Mouse (Mus musculus) layer of hippocampus, adult 2 months (tissue): ENCODE measurements at regions not wholly inside any gene's neighbourhood (a gene's known extent, or its start where the extent isn't known, plus 50 kb on each side); places are given as distances from the start of the nearest gene placed in this dataset.

Source experiments
- DNase-seq, 2 experiments: peaks; one replicate each; pipeline ENCODE4 v3.0.0; 2022; ENCODE audit warnings: low spot score in 2 of 2
- H3K27ac ChIP-seq: fragments of 200-600 bp; 2 replicates; pipeline ENCODE4 v1.8.1; 2022
- H3K4me3 ChIP-seq: fragments of 200-600 bp; 2 replicates; pipeline ENCODE4 v1.8.1; 2022; ENCODE audit warnings: mild to moderate bottlenecking
- CTCF ChIP-seq: fragments of 200-600 bp; conservative IDR thresholded peaks from 2 replicates; pipeline ENCODE4 v1.8.1; 2022; ENCODE audit warnings: antibody characterized with exemption, mild to moderate bottlenecking, moderate library complexity

- no peak overlapping the region for H3K27ac ChIP-seq
- DNase-seq, result no peak
- TF ChIP-seq CTCF, result no peak
- H3K4me3 ChIP-seq, result no peak overlapping the region
Observed at GRCm38 (mm10) chr5:100217178-100218035, 57.8 kb upstream of the Tmem150c start.

GRCm38 (mm10) chr5:100213901-100214300 lies 54.3 kb upstream of the Tmem150c start:
- DNase-seq, result no peak
- Histone ChIP-seq H3K4me3 (no peak overlapping the region), H3K27ac (no peak overlapping the region)
- TF ChIP-seq CTCF, result no peak

GRCm38 (mm10) chr5:100210708-100211107 lies 51.1 kb upstream of the Tmem150c start:
- DNase-seq, result no peak
- Histone ChIP-seq H3K4me3 (no peak overlapping the region), H3K27ac (no peak overlapping the region)
- TF ChIP-seq CTCF, result no peak
